Mouse (Mus musculus): ENCODE data around the gene Ift81.

- TF ChIP-seq GATA2 (IDR thresholded peaks at IDR 0.05; ENCODE audit: borderline replicate concordance, low read depth, low read length) (no peak), CTCF (IDR thresholded peaks at IDR 0.05; ENCODE audit: low read depth, low read length) (no peak), TAL1 (conservative IDR thresholded peaks at IDR 0.05; ENCODE audit: low read depth, low read length) (no peak), GATA1 (IDR thresholded peaks at IDR 0.05; ENCODE audit: borderline replicate concordance, low read length) (no peak), POLR2AphosphoS5 (IDR thresholded peaks at IDR 0.05; ENCODE audit: insufficient replicate concordance, low read depth, low read length) (no peak)
Observed at GRCm38 (mm10) chr5:122552638-122553037, 61.7 kb downstream of the Ift81 start.

Data from G1E (cell line).